11 mouse cellular contexts compared by ENCODE assay signal in the genomic region with DNA sequence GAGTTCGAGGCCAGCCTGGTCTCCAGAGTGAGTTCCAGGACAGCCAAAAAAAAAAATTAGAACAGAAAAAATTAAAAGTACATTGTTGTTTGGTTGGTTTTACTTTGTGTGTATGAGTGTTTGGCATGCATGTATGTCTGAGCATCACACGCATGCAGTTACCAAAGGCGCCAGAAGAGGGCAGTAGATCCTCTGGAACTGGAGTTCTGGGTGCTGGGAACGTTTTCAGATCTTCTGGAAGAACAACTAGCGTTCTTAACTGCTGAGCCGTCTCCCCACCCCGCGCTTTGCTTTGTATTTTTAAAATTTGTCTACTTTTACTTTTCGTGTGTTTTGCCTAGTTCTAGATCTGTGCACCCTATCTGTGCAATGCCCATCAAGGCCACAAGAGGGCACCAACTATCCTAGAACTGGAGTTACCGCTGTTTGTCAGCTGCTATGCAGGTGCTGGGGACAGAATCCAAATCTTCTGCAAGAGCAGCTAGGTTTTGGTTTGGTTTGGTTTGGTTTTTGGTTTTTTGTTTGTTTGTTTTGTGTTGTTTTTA.
A peak's percentile ranks its signal among the peaks of the same experiment; 100 is the strongest.
DNase-seq lines count a peak whose midpoint lies in the region; ATAC-seq and TF ChIP-seq lines count a peak whose summit lies in the region.
"Had no signal": no experiment of that assay in that cellular context is flagged by ENCODE, and none has a peak within 500 bp of the region (broad histone marks: within the 10 kb centered on the region; RNA-seq: fewer than 3 reads in every experiment).

No protein-coding gene starts in this region.

- no peak overlapping the region for H3K4me2 ChIP-seq in kidney, embryonic 16.5 days (replicated peaks; ENCODE audit: low read depth, low read length)

- TF ChIP-seq POLR2A in MEL (IDR thresholded peaks at IDR 0.05; ENCODE audit: control insufficient read depth in 1 of 2, insufficient read depth in 1 of 2, low read depth in 1 of 2, low read length in 2 of 2, poor library complexity in 1 of 2): no peak

- no peak for TF ChIP-seq EP300 in MEL (IDR thresholded peaks at IDR 0.05; ENCODE audit: low read depth in 1 of 2, low read length in 2 of 2)

- no peak overlapping the region for H3K4me3 ChIP-seq in kidney, embryonic 16.5 days (ENCODE audit: low read length)
- no peak overlapping the region for H3K4me3 ChIP-seq in MEL (ENCODE audit: control insufficient read depth in 1 of 2, insufficient read depth in 1 of 2, low read depth in 2 of 2, low read length in 2 of 2)
- H3K4me3 ChIP-seq: myocyte had no signal

- H3K79me2 ChIP-seq in MEL (ENCODE audit: control insufficient read depth, insufficient read depth, low read length, poor library complexity): no peaks in the 10 kb centered on the region

- peak; percentile 16; the same call in 1 of the 2 replicates for TF ChIP-seq RAD21 in MEL (IDR thresholded peaks at IDR 0.05; ENCODE audit: low read depth, low read length)

- ATAC-seq in kidney, embryonic 16.5 days (ENCODE audit: low FRiP score, low TSS enrichment): no peak
- ATAC-seq: activated CD4-positive, CD25-positive, alpha-beta regulatory T cell, adult 4 months had no signal

- no peaks in the 10 kb centered on the region for H3K4me1 ChIP-seq in kidney, embryonic 16.5 days (ENCODE audit: insufficient read depth, low read length)
- H3K4me1 ChIP-seq in MEL (ENCODE audit: control insufficient read depth in 1 of 2, insufficient read depth in 2 of 2, low read length in 2 of 2): no peaks in the 10 kb centered on the region

- no peak overlapping the region for H3K27ac ChIP-seq in kidney, embryonic 16.5 days (ENCODE audit: low read length)
- no peak overlapping the region for H3K27ac ChIP-seq in MEL (ENCODE audit: control insufficient read depth, low read depth, low read length)

- H3K9ac ChIP-seq in kidney, embryonic 16.5 days (replicated peaks; ENCODE audit: low read length): no peak overlapping the region
- H3K9ac ChIP-seq in MEL (ENCODE audit: control insufficient read depth, low read depth, low read length, poor library complexity, severe bottlenecking): no peak overlapping the region

- H3K9me3 ChIP-seq in kidney, embryonic 16.5 days (ENCODE audit: low read length): no peaks in the 10 kb centered on the region
- no peaks in the 10 kb centered on the region for H3K9me3 ChIP-seq in MEL (replicated peaks; ENCODE audit: insufficient read depth, low read length)

- no peaks in the 10 kb centered on the region for H3K36me3 ChIP-seq in kidney, embryonic 16.5 days (ENCODE audit: insufficient read depth, low read length)
- H3K36me3 ChIP-seq in MEL (ENCODE audit: control insufficient read depth in 1 of 2, insufficient read depth in 2 of 2, low read length in 2 of 2): no peaks in the 10 kb centered on the region

- TF ChIP-seq CTCF in MEL (IDR thresholded peaks at IDR 0.05 in 2 of 3, conservative IDR thresholded peaks at IDR 0.05 in 1 of 3; ENCODE audit: control insufficient read depth in 1 of 3, insufficient read depth in 1 of 3, low read depth in 2 of 3, low read length in 3 of 3, poor library complexity in 1 of 3, severe bottlenecking in 1 of 3): peak; percentile 46 to 51 (median 47); a peak in 5 of 6 replicates

- DNase-seq in kidney, adult 18-20 months: peak; percentile 14
- DNase-seq in spleen, postnatal 10 days (ENCODE audit: low spot score in 2 of 2): peak; percentile 3 to 12
- DNase-seq in spleen, postnatal 36 days (ENCODE audit: low spot score in 2 of 2): no peak
- peak; percentile 32 for DNase-seq in MEL (ENCODE audit: low read depth, low spot score)
- DNase-seq in testis, postnatal 10 days (ENCODE audit: low spot score): peak; percentile 35
- no peak for DNase-seq in urinary bladder, postnatal 36 days (ENCODE audit: low spot score in 2 of 2)
- DNase-seq: cerebellum, adult 9-10 months; right cerebral cortex, postnatal 25 days had no signal

- no peaks in the 10 kb centered on the region; the same call in 1 of the 2 replicates for H3K27me3 ChIP-seq in kidney, embryonic 16.5 days (ENCODE audit: insufficient read depth, low read length)
- no peaks in the 10 kb centered on the region for H3K27me3 ChIP-seq in MEL (ENCODE audit: control insufficient read depth in 1 of 2, insufficient read depth in 2 of 2, low read length in 2 of 2)

- 71% methylated on average over 10 of the region's 10 CpGs for WGBS in kidney, embryonic 16.5 days

TF ChIP-seq in MEL, 35 proteins besides CTCF, POLR2A, EP300 and RAD21:
- TF ChIP-seq ELF1 (IDR thresholded peaks at IDR 0.05; ENCODE audit: low read depth, low read length): no peak
- no peak for TF ChIP-seq JUND (IDR thresholded peaks at IDR 0.05; ENCODE audit: low read depth, low read length)
- no peak for TF ChIP-seq MAZ (IDR thresholded peaks at IDR 0.05; ENCODE audit: low read depth, low read length)
- TF ChIP-seq MAFK (IDR thresholded peaks at IDR 0.05; ENCODE audit: borderline replicate concordance, low read depth, low read length): no peak
- TF ChIP-seq HCFC1 (IDR thresholded peaks at IDR 0.05; ENCODE audit: low read depth, low read length): no peak
- TF ChIP-seq CHD2 (IDR thresholded peaks at IDR 0.05; ENCODE audit: low read length): no peak
- no peak for TF ChIP-seq NELFE (IDR thresholded peaks at IDR 0.05; ENCODE audit: low read depth, low read length)
- TF ChIP-seq ZKSCAN1 (IDR thresholded peaks at IDR 0.05; ENCODE audit: low read depth, low read length): no peak
- no peak for TF ChIP-seq BHLHE40 (IDR thresholded peaks at IDR 0.05; ENCODE audit: borderline replicate concordance, low read depth, low read length)
- TF ChIP-seq TCF12 (IDR thresholded peaks at IDR 0.05; ENCODE audit: low read depth, low read length): no peak
- TF ChIP-seq POLR2AphosphoS5 (IDR thresholded peaks at IDR 0.05; ENCODE audit: borderline replicate concordance, low read depth, low read length): no peak
- TF ChIP-seq MYB (IDR thresholded peaks at IDR 0.05; ENCODE audit: low read depth, low read length): no peak
- no peak for TF ChIP-seq ETS1 (IDR thresholded peaks at IDR 0.05; ENCODE audit: low read depth, low read length)
- TF ChIP-seq ZC3H11A (IDR thresholded peaks at IDR 0.05; ENCODE audit: low read depth, low read length): no peak
TF ChIP-seq in MEL: peak in this region for 0.

Comparison
In these comparisons a context has a peak if more than half of its experiments do, and no peak if none do; other contexts are left out.
1. DNase-seq: peak in kidney, adult 18-20 months (single experiment), spleen, postnatal 10 days (2 of 2), MEL (single experiment) and testis, postnatal 10 days (single experiment); none in spleen, postnatal 36 days (0 of 2) and urinary bladder, postnatal 36 days (0 of 2).